Mouse (Mus musculus): Measurements from ENCODE around the gene Gm48552. TPM values are rescaled to one million over a fixed set of nuclear protein-coding genes. Genes with fewer than 3 reads are reported as not detected.
A peak's percentile ranks its signal among the peaks of the same experiment; 100 is the strongest.

Gm48552 gene
- polyA plus RNA-seq, 1 experiment from 2014 or later = 1.2 TPM

DNA sequence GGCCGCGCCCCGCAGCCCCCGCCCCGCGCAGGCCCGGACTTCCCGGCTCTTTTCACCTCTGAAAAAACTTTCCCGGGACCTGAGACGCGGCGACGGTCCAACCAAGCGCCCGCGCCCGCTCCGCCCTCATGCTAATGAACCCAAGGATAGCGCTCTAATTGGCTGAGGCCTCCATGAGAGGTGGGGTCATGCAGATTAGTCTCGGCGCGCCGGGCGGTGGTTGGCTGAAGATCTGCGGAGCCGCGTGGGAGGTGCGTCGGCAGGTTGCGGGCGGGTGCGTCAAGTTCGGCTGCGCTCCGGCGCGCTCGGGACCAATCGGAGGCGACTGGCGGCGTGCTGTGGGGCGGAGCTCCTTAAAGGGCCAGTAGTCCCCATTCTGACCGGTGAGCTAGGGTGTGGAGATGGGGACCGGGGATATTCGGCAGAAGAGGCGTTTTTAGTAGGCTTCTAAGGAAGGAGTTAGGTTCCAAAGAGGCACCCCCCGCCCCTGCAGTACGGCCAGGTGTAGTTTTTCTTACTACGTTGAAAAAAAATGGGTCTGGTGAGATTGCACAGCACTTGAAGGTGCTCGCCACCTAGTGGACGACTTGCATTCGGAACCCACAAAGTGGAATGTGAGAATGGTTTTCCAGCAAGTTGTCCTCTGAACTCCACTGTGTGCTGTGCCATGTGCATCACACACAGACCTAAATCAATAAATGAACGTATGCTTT, 38.3 kb upstream of the Gm48552 start, which contains the start of gene Hmg20b:
Hmg20b (minus strand) TSS at position 130 of the 713 bp plus-strand sequence.
- Histone ChIP-seq H3K36me3 (peaks cover 23% of the 10 kb centered on the region), H3K4me1 (replicated peaks) (peaks cover 43% of the 10 kb centered on the region), H3K27me3 (replicated peaks) (0 out of 2 replicates have a peak, but pooled peaks cover 4% of the 10 kb centered on the region), H3K9me3 (replicated peaks) (no peaks in the 10 kb centered on the region), H3K4me2 (peak within 1 kb of the TSS; percentile 70), H3K4me3 (peak within 1 kb of the TSS; percentile 85), H3K9ac (peak within 1 kb of the TSS; percentile 94), H3K27ac (ENCODE audit: poor library complexity, severe bottlenecking) (peak within 1 kb of the TSS; percentile 74)
- under 1% methylated on average over 54 of the region's 54 CpGs for WGBS
- ATAC-seq (ENCODE audit: insufficient number of reproducible peaks, low FRiP score) = peak; percentile 93

DNA sequence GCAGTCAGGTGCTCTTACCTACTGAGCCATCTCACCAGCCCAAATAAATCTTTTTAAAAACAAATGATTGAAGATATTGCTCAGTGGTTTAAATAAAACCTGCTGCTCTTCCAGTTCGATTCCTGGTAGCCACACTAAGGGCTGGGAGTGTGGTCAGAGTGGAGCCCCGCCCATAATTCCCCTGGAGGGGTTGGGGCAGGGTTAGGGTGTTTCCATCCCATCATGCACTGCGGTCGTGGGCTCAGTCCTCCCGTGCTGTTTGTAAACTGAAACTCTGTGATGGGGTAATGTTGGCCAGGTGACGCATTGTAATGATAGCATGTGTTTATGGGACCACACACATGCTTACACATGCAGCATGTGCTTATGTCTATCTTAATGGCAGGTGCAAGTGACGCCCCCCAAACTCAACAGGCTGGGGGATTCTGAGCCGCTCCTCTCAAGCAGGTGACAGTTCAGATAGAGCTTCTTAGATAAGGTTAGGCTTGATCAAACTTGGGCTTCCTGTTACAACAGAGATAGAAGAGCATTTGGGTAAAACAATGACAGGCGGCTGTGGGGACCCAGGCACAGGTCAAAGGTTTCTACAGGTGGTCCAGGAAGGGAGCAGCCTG, 37.0 kb upstream of the Gm48552 start:
- Histone ChIP-seq H3K27ac (ENCODE audit: poor library complexity, severe bottlenecking) (no peak overlapping the region), H3K4me2 (peak overlapping the region; percentile 5; the same call in 1 of the 2 replicates)

DNA sequence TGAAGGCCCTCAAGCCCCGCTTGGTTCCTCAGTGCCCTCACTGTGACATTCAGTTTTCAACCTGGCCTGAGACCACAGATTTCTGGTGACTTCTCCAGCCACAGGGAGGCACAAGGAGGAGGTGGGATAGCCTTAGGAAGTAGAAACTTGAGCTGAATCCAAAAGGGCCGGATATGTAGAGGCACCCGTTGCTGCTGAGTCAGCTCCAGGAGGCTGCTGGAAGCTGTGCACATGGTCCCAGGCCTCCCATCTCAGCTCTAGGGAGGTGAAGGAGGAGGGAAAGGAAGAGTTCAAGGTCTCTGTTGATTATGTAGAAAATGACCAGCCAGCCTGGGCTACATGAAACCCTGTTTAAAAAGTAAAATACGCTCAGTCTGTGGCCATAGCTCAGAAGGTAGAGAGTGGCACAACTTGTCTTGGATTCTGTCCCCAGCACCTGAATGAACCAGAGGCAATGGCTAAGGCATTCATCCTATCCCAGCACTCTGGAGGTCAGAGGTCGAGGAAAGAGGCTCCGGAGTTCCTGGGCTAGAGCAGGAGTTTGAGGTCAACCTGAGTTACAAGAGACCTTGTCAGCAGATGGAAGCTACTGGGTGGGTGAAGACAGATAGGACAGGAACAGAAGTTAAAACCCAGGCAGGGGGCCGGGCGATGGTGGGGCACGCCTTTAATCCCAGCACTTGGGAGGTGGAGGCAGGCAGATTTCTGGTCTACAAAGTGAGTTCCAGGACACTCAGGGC, 33.9 kb upstream of the Gm48552 start:
- 64% methylated on average over 9 of the region's 9 CpGs for WGBS
- no peak overlapping the region for H3K9ac ChIP-seq
- ATAC-seq (ENCODE audit: insufficient number of reproducible peaks, low FRiP score) = no peak

More for the DNA sequence above, 37.0 kb upstream of the Gm48552 start:
- Histone ChIP-seq H3K4me1 (replicated peaks) (peaks cover 43% of the 10 kb centered on the region), H3K36me3 (peaks cover 14% of the 10 kb centered on the region), H3K27me3 (replicated peaks) (0 out of 2 replicates have a peak, but pooled peaks cover 6% of the 10 kb centered on the region), H3K9ac (no peak overlapping the region), H3K4me3 (no peak overlapping the region), H3K9me3 (replicated peaks) (no peaks in the 10 kb centered on the region)
- WGBS = 18% methylated on average over 9 of the region's 9 CpGs
- ATAC-seq (ENCODE audit: insufficient number of reproducible peaks, low FRiP score) = no peak

DNA sequence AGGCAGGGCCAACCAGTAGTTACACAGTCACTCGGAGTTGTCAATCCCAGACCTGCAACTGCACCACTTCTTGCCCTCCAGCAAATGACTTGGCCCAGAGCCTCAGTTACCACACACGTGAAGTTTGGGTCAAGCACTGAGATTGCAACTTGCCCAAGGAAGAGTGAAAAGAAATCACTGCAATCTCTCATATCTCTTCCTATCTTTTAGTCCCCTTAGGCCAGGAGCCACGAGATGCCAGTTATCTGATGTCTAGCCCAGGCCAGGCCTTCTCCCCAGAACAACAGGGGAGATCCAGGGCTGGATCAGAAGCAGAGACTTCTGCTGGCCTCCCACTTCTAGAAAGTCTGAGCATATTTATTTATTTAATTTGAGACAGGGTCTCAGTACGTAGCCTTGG, 33.3 kb upstream of the Gm48552 start:
- ATAC-seq (ENCODE audit: insufficient number of reproducible peaks, low FRiP score) = no peak
- peaks cover 44% of the 10 kb centered on the region for H3K4me1 ChIP-seq (replicated peaks)
- WGBS = 69% methylated on average over 4 of the region's 4 CpGs

More for the DNA sequence above, 33.9 kb upstream of the Gm48552 start:
- Histone ChIP-seq H3K4me3 (no peak overlapping the region), H3K36me3 (peaks cover 1% of the 10 kb centered on the region; the same call in 1 of the 2 replicates), H3K4me1 (replicated peaks) (peaks cover 37% of the 10 kb centered on the region), H3K4me2 (no peak overlapping the region), H3K9me3 (replicated peaks) (no peaks in the 10 kb centered on the region), H3K27ac (ENCODE audit: poor library complexity, severe bottlenecking) (no peak overlapping the region), H3K27me3 (replicated peaks) (0 out of 2 replicates have a peak, but pooled peaks cover 3% of the 10 kb centered on the region)

DNA sequence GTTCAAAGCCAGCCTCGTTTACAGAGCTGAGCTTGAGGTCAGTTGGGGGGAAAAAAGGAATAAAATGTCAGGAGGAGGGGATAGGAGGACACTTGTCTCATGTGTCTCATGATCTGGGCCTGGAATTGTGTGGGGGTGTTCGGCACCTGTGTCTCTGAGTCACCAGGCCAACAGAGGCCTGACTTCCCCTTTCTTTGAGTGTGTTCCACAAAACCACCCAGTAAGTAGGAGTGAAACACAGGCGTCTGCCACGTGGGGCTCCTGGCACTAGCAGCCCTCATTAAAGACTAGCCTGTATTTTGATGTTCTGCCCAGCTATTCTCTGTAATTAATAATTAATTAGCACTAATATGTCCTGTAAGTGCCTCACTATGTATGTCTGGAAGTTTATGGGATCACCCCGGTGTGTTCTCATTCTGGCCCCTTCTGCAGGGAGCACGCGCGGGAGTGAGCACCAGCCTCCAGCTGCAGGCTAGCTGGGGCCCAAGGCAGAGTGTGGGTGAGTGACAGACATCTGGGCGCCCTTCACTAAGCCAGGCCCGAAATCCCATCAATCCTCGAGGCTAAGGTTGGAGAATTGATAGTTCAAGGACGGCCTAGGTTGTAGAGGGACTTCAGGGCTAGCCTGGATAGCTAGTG, 32.3 kb upstream of the Gm48552 start:
- WGBS = 49% methylated on average over 12 of the region's 12 CpGs
- no peaks in the 10 kb centered on the region for H3K9me3 ChIP-seq (replicated peaks)
- H3K27me3 ChIP-seq (replicated peaks) = 0 out of 2 replicates have a peak, but pooled peaks cover 3% of the 10 kb centered on the region
- peak overlapping the region; percentile 47 for H3K9ac ChIP-seq
- no peak overlapping the region for H3K27ac ChIP-seq (ENCODE audit: poor library complexity, severe bottlenecking)
- peak overlapping the region; percentile 93 for H3K4me2 ChIP-seq
- peaks cover 46% of the 10 kb centered on the region for H3K4me1 ChIP-seq (replicated peaks)
- no peak for ATAC-seq (ENCODE audit: insufficient number of reproducible peaks, low FRiP score)
- H3K36me3 ChIP-seq = peaks cover 6% of the 10 kb centered on the region; the same call in 1 of the 2 replicates
- H3K4me3 ChIP-seq = peak overlapping the region; percentile 81

More for the DNA sequence above, 33.3 kb upstream of the Gm48552 start:
- Histone ChIP-seq H3K27ac (ENCODE audit: poor library complexity, severe bottlenecking) (no peak overlapping the region), H3K9me3 (replicated peaks) (no peaks in the 10 kb centered on the region), H3K4me3 (no peak overlapping the region), H3K4me2 (no peak overlapping the region), H3K36me3 (peaks cover 3% of the 10 kb centered on the region; the same call in 1 of the 2 replicates), H3K27me3 (replicated peaks) (0 out of 2 replicates have a peak, but pooled peaks cover 3% of the 10 kb centered on the region), H3K9ac (0 out of 2 replicates have a peak overlapping the region, but pooled peaks have one; percentile 21)

DNA sequence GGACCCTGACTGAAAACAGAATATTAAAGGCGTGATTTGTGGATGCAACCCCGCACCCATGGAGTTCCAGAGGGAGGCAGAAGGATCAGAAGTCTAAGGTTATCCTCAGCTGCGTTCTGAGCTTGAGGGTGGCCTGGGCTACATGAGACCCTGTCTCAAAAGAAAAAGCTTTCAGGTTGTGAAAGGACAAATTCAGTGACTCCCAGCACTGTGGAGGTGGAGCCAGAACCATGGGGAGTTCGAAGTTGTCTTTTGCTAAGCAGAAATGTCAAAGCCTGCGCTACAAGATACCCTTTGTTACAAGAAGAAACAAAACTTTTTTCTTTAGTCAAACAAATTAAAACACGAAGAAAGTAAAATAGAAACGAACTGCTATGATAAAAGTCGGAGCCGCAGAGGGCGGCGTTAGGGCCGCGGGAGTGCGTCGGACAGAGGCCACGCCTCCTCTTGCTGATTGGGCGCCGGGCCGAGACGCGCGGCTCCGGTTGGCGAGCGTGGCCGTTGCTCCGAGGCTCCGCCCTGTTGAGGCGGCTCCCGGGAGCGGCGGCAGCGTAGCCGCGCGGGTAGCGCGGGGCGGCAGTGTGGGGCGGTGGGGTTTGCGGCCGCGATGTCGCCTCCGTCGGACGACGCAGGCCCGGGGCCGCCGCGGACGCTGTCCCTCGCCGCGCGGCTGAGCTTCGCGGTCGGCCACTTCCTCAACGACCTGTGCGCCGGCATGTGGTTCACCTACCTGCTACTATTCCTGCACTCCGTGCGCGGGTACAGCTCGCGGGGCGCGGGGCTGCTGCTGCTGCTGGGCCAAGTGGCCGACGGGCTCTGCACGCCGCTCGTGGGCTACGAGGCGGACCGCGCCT, 31.6 kb upstream of the Gm48552 start, which contains the start of gene Mfsd12:
Mfsd12 (plus strand) TSS at position 501 of the 854 bp plus-strand sequence.
- peak within 1 kb of the TSS; percentile 85 for H3K9ac ChIP-seq
- peaks cover 49% of the 10 kb centered on the region for H3K4me1 ChIP-seq (replicated peaks)
- H3K36me3 ChIP-seq = peaks cover 14% of the 10 kb centered on the region; the same call in 1 of the 2 replicates

DNA sequence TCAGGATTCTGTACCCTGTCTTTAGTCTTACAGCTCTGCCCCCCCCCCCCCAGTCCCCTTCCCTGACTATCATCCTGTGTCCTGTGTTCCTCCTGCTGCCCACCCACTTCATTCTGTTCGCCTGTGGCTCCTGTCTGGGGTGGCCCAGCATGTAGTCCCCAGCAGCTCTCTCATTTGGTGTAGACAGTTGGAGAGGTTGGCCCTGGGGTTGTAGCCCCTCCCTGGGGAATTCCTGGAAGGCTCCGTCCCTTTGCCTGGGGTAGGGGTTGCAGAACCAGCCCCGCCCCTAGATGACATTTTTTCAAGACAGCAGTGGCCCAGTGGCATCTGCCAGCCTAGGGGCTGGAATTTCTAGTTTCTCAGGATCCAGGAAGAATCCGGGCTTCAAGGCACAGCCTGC, 30.6 kb upstream of the Gm48552 start:
- Histone ChIP-seq H3K27me3 (replicated peaks) (peaks cover 5% of the 10 kb centered on the region; the same call in 1 of the 2 replicates), H3K27ac (ENCODE audit: poor library complexity, severe bottlenecking) (peak overlapping the region; percentile 35; the same call in 1 of the 2 replicates), H3K9me3 (replicated peaks) (no peaks in the 10 kb centered on the region), H3K4me3 (peak overlapping the region; percentile 81), H3K36me3 (peaks cover 19% of the 10 kb centered on the region; the same call in 1 of the 2 replicates), H3K4me1 (replicated peaks) (peaks cover 59% of the 10 kb centered on the region), H3K4me2 (peak overlapping the region; percentile 93), H3K9ac (peak overlapping the region; percentile 85)
- 19% methylated on average over 4 of the region's 4 CpGs for WGBS
- no peak for ATAC-seq (ENCODE audit: insufficient number of reproducible peaks, low FRiP score)

More for the DNA sequence above, 31.6 kb upstream of the Gm48552 start, which contains the start of gene Mfsd12:
- H3K27me3 ChIP-seq (replicated peaks) = 0 out of 2 replicates have a peak, but pooled peaks cover 3% of the 10 kb centered on the region
- H3K27ac ChIP-seq (ENCODE audit: poor library complexity, severe bottlenecking) = peak within 1 kb of the TSS; percentile 35
- H3K4me2 ChIP-seq = peak within 1 kb of the TSS; percentile 93
- no peaks in the 10 kb centered on the region for H3K9me3 ChIP-seq (replicated peaks)
- ATAC-seq (ENCODE audit: insufficient number of reproducible peaks, low FRiP score) = peak; percentile 89
- WGBS = 2% methylated on average over 79 of the region's 79 CpGs
- peak within 1 kb of the TSS; percentile 81 for H3K4me3 ChIP-seq

DNA sequence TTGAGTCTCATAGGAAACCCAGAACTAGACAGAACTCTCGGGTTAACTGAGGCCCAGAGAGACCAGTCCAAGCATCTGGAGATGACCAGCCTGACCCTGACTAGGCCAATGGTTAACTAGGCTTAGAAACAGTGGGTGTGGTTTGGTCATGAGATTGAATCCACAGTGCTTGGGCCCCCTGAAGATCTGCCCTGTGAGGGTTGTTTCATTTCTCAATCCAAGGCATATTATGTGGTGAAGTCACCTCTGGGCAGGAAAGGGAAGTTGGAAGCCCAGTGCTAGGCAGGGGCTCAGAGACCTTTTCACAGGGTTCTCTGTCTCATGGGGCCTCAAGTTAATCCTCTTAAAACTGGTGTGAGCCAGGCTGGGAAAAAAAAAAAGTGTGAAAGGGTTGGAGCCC, 30.0 kb upstream of the Gm48552 start:
- Histone ChIP-seq H3K36me3 (peaks cover 19% of the 10 kb centered on the region; the same call in 1 of the 2 replicates), H3K9me3 (replicated peaks) (no peaks in the 10 kb centered on the region), H3K27ac (ENCODE audit: poor library complexity, severe bottlenecking) (no peak overlapping the region), H3K4me1 (replicated peaks) (peaks cover 65% of the 10 kb centered on the region), H3K9ac (peak overlapping the region; percentile 85), H3K4me2 (peak overlapping the region; percentile 93), H3K4me3 (peak overlapping the region; percentile 81), H3K27me3 (replicated peaks) (peaks cover 5% of the 10 kb centered on the region; the same call in 1 of the 2 replicates)
- WGBS = 47% methylated on average over 1 of the region's 1 CpGs
- no peak for ATAC-seq (ENCODE audit: insufficient number of reproducible peaks, low FRiP score)

DNA sequence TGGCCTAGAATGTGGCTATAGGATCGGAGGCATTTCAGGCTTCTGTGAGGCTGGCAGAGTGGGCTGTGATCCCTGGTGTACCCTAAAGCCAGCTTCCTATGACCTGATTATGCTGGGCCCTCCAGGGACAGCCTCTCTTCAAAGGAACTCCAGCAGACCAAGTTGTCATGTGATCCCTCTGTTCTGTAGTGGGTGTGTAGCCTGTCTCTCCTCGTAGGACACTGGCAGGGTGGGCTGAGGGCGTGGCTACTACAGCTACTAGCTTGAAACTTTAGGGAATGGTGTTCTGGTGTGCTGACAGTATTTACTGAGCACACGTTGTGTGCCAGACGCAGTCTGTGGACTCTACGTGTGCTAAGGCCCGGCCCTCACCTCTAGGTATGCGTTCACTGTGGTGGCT, 28.1 kb upstream of the Gm48552 start:
- Histone ChIP-seq H3K9ac (no peak overlapping the region), H3K4me1 (replicated peaks) (peaks cover 84% of the 10 kb centered on the region), H3K9me3 (replicated peaks) (no peaks in the 10 kb centered on the region), H3K4me3 (no peak overlapping the region), H3K36me3 (peaks cover 19% of the 10 kb centered on the region; the same call in 1 of the 2 replicates), H3K27ac (ENCODE audit: poor library complexity, severe bottlenecking) (peak overlapping the region; percentile 30; the same call in 1 of the 2 replicates), H3K27me3 (replicated peaks) (peaks cover 5% of the 10 kb centered on the region; the same call in 1 of the 2 replicates), H3K4me2 (peak overlapping the region; percentile 14)
- ATAC-seq (ENCODE audit: insufficient number of reproducible peaks, low FRiP score) = no peak
- WGBS = 63% methylated on average over 8 of the region's 8 CpGs

Measured in heart, embryonic 12.5 days (tissue).